Mouse (Mus musculus): ENCODE data around the gene Arhgef10l.

Gene Arhgef10l

GRCm38 (mm10) chr4:140505608-140506002 is 160.2 kb downstream of the Arhgef10l start:
- no peak for DNase-seq

DNA sequence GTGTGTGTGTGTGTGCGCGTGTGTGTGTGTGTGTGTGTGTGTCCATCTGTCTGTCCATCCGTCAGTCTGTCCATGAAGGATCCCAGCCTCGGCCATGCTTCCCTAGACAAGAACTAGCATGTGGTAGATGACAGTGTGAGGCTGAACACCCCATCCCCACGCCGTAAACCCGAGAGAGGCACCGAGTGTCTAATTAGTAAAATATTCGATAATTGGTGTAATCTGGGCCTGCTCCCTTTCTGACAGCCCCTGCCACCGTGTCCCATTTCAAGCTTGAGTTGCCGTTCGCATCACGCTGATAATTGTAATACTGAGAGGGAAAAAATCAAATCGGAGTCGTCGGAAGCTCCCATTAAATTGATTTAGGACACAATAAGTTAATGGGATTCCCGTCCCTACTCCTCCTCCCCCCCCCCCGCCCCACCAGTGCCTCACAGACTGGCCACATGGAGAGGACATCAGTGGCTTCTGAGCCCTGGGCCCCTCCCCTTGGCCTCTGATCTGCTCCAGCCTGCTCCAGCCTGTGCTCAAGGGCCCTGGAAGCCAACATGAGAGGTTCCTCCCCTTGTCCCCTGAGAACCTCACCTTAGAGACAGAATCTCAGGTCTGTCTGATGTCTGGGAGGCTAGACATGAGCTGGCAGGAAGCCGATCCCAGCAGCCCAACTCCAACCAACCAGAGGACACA is 160.7 kb downstream of the Arhgef10l start:
- DNase-seq: no peak

DNA sequence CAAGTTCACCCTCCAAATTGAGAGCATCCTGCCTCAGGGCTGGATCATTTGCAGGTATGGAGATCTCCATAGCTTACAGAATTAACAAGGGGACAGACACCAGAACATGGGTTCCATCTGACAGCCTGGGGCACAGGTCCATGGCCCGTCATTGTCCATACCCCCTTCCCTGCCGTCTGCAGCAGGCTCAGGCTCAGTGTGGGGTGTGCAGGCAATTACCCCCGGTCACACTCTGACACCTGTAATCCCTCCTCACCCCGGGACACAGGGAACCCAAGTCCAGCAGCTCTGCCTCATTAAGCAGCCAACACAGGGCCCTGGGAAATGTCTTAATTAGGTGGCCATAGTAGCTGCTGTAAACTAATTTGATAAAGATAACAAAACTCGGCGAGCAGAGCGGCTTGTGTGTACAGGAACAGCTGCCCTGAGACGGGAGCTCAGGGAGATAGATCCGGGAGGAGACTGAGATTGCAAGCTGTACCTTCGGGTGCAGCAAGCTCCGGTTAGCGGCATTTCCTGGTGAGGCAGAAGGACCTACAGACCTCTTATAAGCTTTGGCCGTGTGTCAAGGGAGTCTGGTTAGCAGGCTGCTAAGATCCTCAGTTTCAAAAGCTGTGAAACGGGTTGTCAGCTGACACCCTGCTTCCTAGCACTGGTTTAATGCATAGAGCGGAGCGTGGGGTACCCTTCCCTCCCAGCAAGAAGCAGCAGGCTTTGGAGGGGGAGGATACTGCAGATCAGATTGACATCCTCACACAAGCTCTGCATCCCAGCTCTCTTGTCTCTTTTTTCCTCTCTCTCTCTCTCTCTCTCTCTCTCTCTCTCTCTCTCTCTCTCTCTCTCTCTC is 161.5 kb downstream of the Arhgef10l start:
- no peak for DNase-seq

DNA sequence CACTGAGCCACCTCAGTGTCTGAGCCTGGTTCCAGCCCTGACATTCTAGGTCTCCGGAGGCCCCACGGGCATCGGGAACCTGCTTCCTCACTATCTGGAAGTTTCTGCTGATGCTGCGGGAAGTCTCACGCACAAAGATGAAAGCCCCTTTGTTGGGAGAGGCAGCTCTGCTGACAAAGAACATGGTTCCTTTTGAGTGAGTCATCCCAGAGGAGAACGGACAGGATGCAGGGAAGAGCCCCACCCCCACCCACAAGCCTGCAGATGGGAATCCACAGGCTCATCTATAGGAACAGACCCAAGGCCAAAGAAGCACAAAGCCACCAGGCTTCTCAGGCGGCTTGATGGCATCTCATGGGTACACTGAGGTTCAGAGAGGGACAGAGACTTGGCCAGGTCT is 165.0 kb downstream of the Arhgef10l start:
- no peak for DNase-seq

- no peak for DNase-seq
Observed at GRCm38 (mm10) chr4:140499571-140499970, 166.2 kb downstream of the Arhgef10l start.

GRCm38 (mm10) chr4:140497169-140497568 is 168.6 kb downstream of the Arhgef10l start:
- DNase-seq: no peak

DNA sequence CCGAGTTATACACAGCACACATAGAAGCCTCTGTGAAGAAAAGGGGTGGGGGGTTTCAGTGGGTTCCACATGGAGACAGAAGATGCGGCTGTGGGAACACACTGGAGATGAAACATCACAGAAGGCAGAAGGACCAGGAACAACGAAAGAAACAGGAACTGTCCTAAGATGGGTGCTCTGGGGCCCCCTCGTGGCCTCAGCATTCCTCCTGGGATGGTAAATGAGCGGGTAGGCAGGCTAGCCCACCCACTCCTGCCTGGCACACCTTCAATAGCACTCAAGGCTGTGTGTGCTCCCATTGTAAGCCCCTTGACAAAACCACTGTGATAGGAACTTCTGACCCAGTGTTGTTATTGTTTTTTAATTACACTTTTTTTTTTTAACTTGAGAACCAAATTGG is 174.3 kb downstream of the Arhgef10l start:
- DNase-seq: no peak

DNA sequence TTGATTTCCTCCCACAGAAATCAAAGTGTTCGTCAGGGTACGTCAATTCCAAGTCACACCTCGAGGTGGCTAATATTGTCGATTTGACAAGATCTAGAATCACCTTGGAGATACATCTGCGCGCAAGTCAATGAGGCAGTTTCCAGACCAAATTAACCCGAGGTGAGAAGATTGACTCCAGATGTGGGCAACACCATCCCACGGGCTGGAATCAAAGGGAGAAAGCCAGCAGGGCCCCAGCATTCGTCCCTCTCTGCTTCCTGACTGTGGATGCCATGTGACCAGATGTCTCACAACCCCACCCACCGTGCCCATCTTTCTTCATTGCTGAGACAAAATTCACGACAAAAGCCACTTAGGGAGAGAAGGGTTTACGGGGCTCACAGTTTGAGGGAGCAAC is 180.4 kb downstream of the Arhgef10l start:
- DNase-seq: no peak

DNA sequence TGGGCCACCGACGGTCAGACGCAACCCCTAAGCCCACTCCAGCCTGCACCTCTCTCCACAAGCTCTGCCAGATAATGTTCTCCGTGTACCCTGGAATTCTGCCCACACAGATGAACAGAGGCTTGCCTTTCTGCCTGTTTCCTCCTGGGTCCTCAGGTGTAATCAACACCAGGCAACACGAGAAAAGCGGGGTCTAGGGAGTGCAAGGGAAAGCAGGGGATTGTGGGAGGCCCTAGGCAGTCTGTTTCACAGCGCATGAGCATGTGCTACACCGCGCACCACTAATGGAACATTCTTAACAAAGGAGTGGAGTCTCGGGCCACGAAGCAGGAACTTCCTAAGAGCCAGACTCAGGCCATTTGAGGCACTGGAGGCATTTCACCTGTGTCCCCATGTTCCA is 182.7 kb downstream of the Arhgef10l start:
- no peak for DNase-seq

DNA sequence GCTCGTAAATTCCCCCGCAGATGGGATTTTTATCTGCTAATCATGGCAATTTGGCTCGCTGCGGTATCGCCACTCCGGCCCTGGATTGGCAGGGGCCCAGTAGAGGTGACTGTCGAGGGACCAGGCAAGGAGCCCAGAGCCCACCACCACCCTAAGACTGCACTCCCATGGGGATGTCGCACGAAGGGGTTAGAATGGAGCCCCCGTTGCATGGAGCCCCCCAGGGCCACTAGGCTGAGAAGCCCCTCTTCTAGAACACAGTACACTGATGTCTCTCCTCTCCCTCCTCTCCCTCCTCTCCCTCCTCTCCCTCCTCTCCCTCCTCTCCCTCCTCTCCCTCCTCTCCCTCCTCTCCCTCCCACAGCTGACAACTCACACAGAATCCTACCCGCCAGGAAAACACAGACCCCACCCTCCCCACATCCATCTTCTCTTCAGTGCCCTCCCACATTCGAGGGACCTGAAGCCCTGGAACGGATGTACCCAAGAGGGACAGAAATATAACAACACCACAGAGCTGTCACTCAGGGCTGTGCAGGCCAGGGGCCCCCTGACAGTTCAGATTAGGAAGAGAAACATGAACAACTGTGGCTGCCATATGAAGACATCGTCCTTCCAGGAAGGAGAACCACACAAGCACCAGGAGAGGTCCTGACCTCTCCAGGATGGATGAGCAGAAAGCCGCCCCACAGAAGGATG is 185.3 kb downstream of the Arhgef10l start:
- DNase-seq: no peak

DNA sequence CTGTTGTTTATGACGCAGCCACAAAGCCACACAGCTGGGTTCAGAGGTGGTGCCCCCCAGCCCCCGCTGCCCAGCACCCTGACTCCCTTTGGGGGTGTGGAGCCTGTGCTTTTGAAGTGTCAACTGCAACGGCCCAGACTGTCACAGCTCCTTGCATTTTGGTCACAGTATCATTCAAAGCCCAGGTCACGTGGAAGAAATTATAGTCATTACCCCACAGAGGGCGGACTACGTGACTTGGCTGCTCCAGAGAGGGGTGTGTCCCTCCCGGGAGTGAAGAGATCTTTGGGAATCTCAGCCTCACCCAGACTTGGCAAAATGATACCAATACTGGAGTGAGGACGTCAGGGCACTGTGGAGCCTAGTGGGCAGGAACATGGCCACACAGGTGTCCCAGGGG is 190.6 kb downstream of the Arhgef10l start:
- no peak for DNase-seq

DNA sequence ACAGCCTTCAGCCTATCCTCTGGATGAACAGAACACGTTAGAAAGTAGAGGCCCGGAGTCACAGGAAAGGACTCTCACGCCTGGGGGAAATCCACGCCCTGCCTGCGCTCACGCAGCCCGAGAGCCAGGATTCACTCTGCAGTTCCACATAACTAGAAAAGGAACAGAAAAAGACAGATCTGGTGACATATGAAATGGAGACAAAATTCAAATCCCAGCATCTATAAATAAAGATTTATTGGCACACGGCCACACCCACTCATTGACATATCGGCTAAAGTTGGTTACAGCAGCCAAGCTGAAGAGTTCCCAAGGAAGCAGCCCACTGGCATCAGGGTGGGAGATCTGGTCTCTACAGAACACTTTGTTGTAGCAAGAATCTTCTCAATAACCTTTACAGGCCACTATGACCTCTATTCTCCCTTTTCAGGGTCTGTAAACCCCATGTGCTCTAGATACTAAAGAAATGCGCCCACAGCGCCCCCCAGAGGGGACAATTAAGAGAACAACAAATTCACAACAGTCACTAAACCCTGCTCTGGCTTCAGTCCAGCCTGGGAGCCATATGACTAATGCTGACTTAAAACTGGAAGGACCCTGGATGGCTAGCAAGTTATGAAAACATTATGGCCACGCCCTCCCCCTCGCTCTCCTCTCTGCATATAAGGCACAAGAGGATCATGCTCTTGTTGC is 195.9 kb downstream of the Arhgef10l start:
- peak; percentile 15 to 32 for DNase-seq

DNA sequence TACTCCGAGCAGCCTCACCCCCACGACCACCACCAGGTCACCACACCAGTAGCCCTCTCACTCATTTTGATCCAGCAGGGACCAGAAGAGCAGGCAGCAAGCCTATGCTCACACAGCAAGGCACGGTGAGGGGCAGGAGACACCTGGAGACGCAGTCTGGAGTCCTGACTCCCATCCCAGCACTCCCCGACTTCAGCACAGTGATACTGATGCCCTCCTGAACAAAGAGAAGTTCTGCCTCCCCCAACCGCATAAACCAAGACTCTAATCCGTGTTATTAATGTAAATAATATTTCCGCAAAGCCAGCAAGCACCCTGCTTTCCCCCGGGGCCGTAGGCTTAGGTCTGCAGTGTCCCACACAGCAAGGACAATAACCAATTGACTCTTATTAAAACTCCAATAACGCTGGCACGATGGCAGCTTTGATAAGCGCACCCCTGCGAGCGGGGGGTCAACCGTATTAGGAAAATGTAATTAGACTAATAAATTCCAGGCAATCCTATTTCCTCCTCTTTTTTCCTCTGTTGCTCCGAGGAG is 198.5 kb downstream of the Arhgef10l start:
- no peak for DNase-seq

Data from cerebellum, adult 18-20 months (tissue).